Mouse (Mus musculus) forebrain, embryonic 14.5 days (tissue): Measurements from ENCODE around the gene Gramd1b. TPM values are rescaled to one million over a fixed set of nuclear protein-coding genes. Genes with fewer than 3 reads are reported as not detected.

Source experiments
- ATAC-seq: fragments of 200-750 bp; cut with Nextera tagmentation; 2 replicates; pipeline ENCODE4 v1.8.0; 2017; ENCODE audit warnings: mild to moderate bottlenecking, moderate library complexity
- DNase-seq: peaks from one replicate; pipeline ENCODE4 v3.0.0-alpha.2; 2015; ENCODE audit warnings: low spot score
- H3K27ac ChIP-seq: fragments of 300-500 bp; sonication (generic); 2 replicates; pipeline ENCODE4 v1.5.1; 2014; ENCODE audit warnings: low read depth, mild to moderate bottlenecking, control low read depth, low read length, moderate library complexity
- H3K27me3 ChIP-seq: fragments of 300-500 bp; sonication (generic); replicated peaks from 2 replicates; pipeline ENCODE4 v1.6.1; 2014; ENCODE audit warnings: low read length, control low read depth, mixed read lengths; ENCODE audit not compliant: control insufficient read depth, insufficient read depth
- H3K36me3 ChIP-seq: fragments of 300-500 bp; sonication (generic); 2 replicates; pipeline ENCODE4 v1.6.1; 2014; ENCODE audit warnings: low read length, control low read depth; ENCODE audit not compliant: control insufficient read depth, insufficient read depth
- H3K4me1 ChIP-seq: fragments of 300-500 bp; sonication (generic); 2 replicates; pipeline ENCODE4 v1.6.1; 2014; ENCODE audit warnings: antibody characterized with exemption, low read length, control low read depth; ENCODE audit not compliant: control insufficient read depth, insufficient read depth
- H3K4me2 ChIP-seq: fragments of 300-500 bp; sonication (generic); 2 replicates; pipeline ENCODE4 v1.6.1; 2014; ENCODE audit warnings: mild to moderate bottlenecking, control low read depth, low read length
- H3K4me3 ChIP-seq: fragments of 300-500 bp; sonication (generic); 2 replicates; pipeline ENCODE4 v1.5.1; 2014; ENCODE audit warnings: low read depth, low read length, control low read depth
- H3K9ac ChIP-seq: fragments of 300-500 bp; sonication (generic); 2 replicates; pipeline ENCODE4 v1.6.1; 2014; ENCODE audit warnings: mild to moderate bottlenecking, low read length, control low read depth, moderate library complexity
- H3K9me3 ChIP-seq: fragments of 300-500 bp; sonication (generic); replicated peaks from 2 replicates; pipeline ENCODE4 v1.6.1; 2016; ENCODE audit warnings: low read length, control low read depth, mixed read lengths; ENCODE audit not compliant: control insufficient read depth
- WGBS: fragments of 180-500 bp; shearing (Covaris S2); extraction: QIAGEN DNeasy Blood & Tissue Kit; methylation state at CpG from one replicate; pipeline ENCODE4 v1.1.7; 2014; 5-methylcytosine and 5-hydroxymethylcytosine counted together
- polyA plus RNA-seq: library from polyadenylated mRNA; unstranded; fragments of >200 nt; fragmentation: Nextera tagmentation; extraction: Ambion mirVana; gene quantifications from 2 replicates; pipeline ENCODE4 v1.2.1, GENCODE M21; 2014

The Gramd1b gene
- polyA plus RNA-seq, 1 experiment from 2014 or later = 8.6 TPM

DNA sequence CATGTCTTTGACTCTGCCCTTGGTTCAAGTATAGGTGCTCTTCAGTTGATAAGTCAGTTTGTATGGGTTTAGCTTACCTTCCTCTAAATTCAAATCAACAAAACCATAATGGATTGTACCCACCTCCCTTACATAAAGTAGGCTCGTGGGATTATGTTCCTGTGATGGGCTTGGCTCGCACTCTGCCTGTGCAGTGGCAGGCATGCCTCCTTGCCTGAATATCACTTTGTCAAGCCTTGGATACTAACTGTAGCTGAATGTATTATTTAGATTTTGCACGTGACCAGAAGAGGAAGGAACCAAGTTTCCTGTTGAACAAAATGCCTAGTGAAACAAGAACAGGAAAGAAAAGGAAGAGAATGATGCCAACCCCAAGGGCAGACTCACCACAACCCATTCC is 260.1 kb downstream of the Gramd1b start:
- DNase-seq (no peak), ATAC-seq (no peak)
- no peaks in the 10 kb centered on the region for H3K9me3 ChIP-seq
- H3K4me2 ChIP-seq = peak overlapping the region; percentile 53
- no peak overlapping the region for H3K27ac ChIP-seq
- H3K4me3 ChIP-seq = peak overlapping the region; percentile 43
- 75% methylated on average over 3 of the region's 3 CpGs for WGBS
- H3K36me3 ChIP-seq = no peaks in the 10 kb centered on the region
- no peaks in the 10 kb centered on the region for H3K27me3 ChIP-seq
- peaks cover 17% of the 10 kb centered on the region for H3K4me1 ChIP-seq
- H3K9ac ChIP-seq = peak overlapping the region; percentile 65

DNA sequence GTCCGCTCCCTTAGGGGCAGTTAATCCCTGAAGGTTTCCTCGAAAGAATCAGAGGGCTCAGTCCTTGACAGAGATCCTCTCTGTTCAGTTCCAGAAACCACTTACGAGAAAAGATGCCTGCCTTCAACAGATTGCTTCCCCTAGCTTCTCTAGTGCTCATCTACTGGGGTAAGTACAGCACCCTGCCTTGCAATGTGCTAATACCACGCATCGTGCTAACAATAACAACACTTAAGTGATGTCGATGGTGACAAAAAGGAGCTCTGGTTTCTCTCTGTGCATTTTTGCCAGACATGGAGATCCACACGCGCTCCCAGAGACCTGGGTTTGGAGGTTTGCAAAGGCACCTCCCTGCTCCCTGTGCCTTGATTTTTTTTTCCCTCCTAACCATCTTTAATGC is 261.3 kb downstream of the Gramd1b start:
- H3K9ac ChIP-seq = peak overlapping the region; percentile 65
- 22% methylated on average over 8 of the region's 8 CpGs for WGBS
- H3K36me3 ChIP-seq = no peaks in the 10 kb centered on the region
- no peaks in the 10 kb centered on the region for H3K27me3 ChIP-seq
- ATAC-seq = no peak
- peak overlapping the region; percentile 53 for H3K4me2 ChIP-seq
- H3K9me3 ChIP-seq = no peaks in the 10 kb centered on the region
- H3K27ac ChIP-seq = peak overlapping the region; percentile 40; the same call in 1 of the 2 replicates
- DNase-seq = peak; percentile 31
- H3K4me1 ChIP-seq = peaks cover 17% of the 10 kb centered on the region
- peak overlapping the region; percentile 43 for H3K4me3 ChIP-seq

DNA sequence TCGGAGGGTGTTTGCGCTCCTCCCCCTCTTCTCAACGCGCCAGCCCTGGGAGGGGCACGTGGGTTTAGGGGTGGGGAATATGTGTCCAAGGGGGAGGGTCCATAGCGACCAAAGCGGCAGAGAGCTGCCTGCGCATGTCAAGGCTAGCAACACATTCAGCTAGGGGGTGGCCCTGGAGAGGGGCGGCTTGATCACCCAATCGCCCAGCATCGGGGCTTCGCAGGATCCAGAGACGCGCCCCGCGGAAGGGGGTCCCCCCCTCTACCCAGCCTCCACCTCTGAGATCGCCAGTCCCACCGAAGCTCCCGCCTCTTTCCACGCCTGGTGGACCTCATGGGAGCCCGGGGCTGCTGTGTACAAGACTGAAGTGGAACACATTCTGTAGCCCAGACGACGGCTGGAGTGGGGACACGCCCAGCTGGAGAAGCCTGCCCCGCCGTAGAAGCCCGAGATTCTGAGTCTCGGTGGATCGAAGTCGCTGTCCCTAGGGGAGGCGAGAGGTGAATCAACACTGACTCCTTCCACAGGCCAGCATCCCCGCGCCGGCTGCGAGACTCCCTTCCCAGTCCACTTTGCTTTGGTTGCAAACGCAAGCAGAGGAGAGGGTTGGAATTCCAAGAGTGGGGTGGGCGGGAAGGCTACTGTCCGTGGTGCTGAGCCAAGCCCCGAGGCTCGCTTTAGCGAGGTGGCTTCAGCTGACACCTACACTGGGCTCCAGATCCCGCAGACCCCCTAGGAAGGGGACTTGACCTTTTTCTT is 261.9 kb downstream of the Gramd1b start, which contains the start of gene Scn3b:
TSS of gene Scn3b (plus strand) at position 115 of the 759 bp plus-strand sequence.
- peaks cover 17% of the 10 kb centered on the region for H3K4me1 ChIP-seq
- H3K27ac ChIP-seq = peak within 1 kb of the TSS; percentile 40; the same call in 1 of the 2 replicates
- no peaks in the 10 kb centered on the region for H3K9me3 ChIP-seq
- H3K36me3 ChIP-seq = no peaks in the 10 kb centered on the region
- under 1% methylated on average over 40 of the region's 42 CpGs for WGBS
- ATAC-seq = peak; percentile 96
- peak; percentile 90 for DNase-seq
- H3K4me2 ChIP-seq = peak within 1 kb of the TSS; percentile 53
- no peaks in the 10 kb centered on the region for H3K27me3 ChIP-seq
- peak within 1 kb of the TSS; percentile 65 for H3K9ac ChIP-seq
- peak within 1 kb of the TSS; percentile 43 for H3K4me3 ChIP-seq

DNA sequence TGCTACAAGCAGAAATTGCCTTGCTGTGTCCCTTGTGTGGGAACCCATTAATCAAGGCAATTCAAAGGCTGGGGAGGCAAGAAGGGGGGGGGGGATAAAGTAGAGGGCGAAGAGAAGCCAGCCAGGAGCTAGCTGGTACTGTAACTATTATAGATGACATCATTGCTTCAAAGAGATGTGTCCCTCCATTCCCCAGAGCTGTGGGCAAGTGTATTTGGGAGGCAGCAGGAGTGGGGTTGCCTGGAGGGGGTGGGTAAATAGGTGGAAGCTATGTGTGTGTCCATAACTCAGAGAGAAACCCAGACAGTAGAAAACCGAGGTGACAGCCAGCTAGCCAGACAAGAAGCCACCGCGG is 262.5 kb downstream of the Gramd1b start:
- Histone ChIP-seq H3K9me3 (no peaks in the 10 kb centered on the region), H3K9ac (peak overlapping the region; percentile 65), H3K36me3 (no peaks in the 10 kb centered on the region), H3K4me2 (peak overlapping the region; percentile 53), H3K27me3 (no peaks in the 10 kb centered on the region), H3K27ac (peak overlapping the region; percentile 40; the same call in 1 of the 2 replicates), H3K4me3 (peak overlapping the region; percentile 43), H3K4me1 (peaks cover 17% of the 10 kb centered on the region)
- no peak for DNase-seq
- peak; percentile 63 for ATAC-seq
- 0% methylated on average over 4 of the region's 4 CpGs for WGBS

DNA sequence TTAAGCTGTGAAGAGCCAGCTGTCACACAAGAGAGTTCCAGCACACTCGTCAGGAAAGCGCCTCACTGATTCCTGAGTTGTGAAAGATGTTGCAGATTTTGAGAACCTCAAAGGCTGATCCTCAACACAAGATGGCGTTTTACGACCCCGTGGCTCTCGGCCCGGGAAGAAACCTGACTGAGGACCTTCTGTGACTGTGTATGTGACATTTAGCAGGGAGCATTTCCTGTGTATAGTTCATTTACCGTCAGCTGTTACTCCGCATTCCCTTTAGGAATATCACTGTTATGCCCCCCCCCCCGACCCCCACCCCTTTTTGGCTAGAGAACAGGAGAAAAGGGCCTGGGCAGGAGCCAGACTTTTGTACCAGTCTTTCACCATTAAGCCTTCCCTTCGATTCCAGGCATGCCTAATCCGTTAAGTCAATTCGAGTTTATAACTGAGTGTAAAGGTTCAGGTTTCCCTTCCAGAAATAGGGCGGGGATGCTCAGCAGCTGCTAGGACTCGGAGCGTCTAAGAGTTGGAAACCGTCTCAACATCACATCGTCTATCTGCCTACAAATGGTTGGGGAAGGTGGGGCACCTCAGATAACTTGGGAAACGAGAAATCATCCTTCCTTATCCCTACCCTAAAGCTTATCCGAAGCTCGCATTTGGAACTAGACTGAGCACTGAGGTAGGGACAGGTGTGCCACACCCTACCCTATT is 263.0 kb downstream of the Gramd1b start:
- peak overlapping the region; percentile 65; the same call in 1 of the 2 replicates for H3K9ac ChIP-seq
- peak overlapping the region; percentile 53 for H3K4me2 ChIP-seq
- peak overlapping the region; percentile 43 for H3K4me3 ChIP-seq
- ATAC-seq (peak; percentile 8; the same call in 1 of the 2 replicates), DNase-seq (peak; percentile 48)
- no peaks in the 10 kb centered on the region for H3K27me3 ChIP-seq
- H3K36me3 ChIP-seq = no peaks in the 10 kb centered on the region
- WGBS = 20% methylated on average over 21 of the region's 21 CpGs
- no peaks in the 10 kb centered on the region for H3K9me3 ChIP-seq
- H3K4me1 ChIP-seq = peaks cover 17% of the 10 kb centered on the region
- no peak overlapping the region for H3K27ac ChIP-seq

DNA sequence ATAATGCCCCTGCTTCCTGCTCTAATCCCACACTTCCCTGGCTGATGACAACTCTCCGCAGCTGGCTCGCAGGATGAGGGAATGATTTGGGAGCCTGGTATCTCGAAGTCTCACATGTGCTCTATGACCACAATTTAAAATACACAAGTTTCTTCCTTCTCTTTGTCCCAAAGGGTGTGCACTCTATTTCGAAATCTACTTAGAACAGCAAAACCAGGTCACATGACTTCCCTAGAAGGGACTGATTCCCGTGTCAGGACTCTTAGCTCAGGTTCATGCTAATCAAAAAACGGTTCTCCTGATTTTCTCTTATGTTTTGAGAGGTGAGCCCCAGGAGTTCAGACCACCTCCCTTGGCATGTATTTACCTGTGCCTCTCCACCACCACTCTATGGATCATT is 267.3 kb downstream of the Gramd1b start:
- ATAC-seq = no peak
- Histone ChIP-seq H3K9me3 (no peaks in the 10 kb centered on the region), H3K27ac (no peak overlapping the region), H3K9ac (no peak overlapping the region), H3K36me3 (no peaks in the 10 kb centered on the region), H3K4me3 (no peak overlapping the region), H3K27me3 (no peaks in the 10 kb centered on the region), H3K4me2 (no peak overlapping the region), H3K4me1 (peaks cover 11% of the 10 kb centered on the region)
- DNase-seq = no peak
- WGBS = 71% methylated on average over 6 of the region's 6 CpGs

DNA sequence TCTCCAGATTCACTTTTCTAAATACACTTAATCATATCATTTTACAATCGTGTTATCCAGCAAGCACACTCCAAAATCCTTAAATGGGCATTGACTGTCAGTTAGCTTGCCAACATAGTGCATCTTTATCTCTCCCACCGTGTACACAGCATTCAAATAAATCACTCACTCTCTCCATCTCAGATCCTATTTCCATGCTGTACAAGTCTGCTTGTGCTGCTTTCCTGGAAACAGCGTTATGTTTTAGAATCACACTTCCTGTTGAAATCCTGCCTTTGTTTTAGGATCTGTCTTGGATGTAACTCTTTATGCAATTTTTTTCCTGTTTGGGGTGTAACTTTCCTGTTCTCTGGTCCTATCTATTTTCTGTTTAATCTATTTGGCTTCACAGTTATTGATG is 278.7 kb downstream of the Gramd1b start:
- no peak overlapping the region for H3K27ac ChIP-seq
- no peaks in the 10 kb centered on the region for H3K4me1 ChIP-seq
- DNase-seq = no peak
- H3K4me2 ChIP-seq = no peak overlapping the region
- no peak overlapping the region for H3K4me3 ChIP-seq
- no peak overlapping the region for H3K9ac ChIP-seq
- 87% methylated on average over 3 of the region's 3 CpGs for WGBS
- no peak for ATAC-seq
- H3K27me3 ChIP-seq = no peaks in the 10 kb centered on the region
- H3K9me3 ChIP-seq = no peaks in the 10 kb centered on the region
- no peaks in the 10 kb centered on the region for H3K36me3 ChIP-seq

DNA sequence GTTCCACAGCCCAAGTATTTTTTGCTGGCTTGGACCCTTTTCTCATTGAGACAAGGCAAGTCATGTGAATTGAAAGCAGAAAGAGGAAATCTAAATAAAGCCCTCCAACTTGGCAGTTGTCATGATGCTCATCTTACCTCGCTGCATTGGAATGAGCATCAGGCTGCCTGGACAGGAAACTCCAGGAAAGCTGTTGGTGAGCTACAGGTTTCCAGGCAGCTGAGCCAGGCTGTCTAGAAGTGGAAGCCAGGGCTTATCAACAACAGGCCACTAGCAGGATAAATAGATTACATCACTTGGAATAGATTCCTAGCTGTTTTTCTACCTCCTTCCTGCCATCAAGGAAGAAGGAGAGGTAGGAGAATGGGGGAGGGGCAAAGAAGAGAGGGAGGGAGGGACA is 282.1 kb downstream of the Gramd1b start:
- H3K27ac ChIP-seq = no peak overlapping the region
- no peak overlapping the region for H3K4me3 ChIP-seq
- H3K27me3 ChIP-seq = no peaks in the 10 kb centered on the region
- ATAC-seq = no peak
- H3K9ac ChIP-seq = no peak overlapping the region
- H3K4me2 ChIP-seq = no peak overlapping the region
- H3K9me3 ChIP-seq = no peaks in the 10 kb centered on the region
- H3K36me3 ChIP-seq = no peaks in the 10 kb centered on the region
- 74% methylated on average over 1 of the region's 1 CpGs for WGBS
- no peak for DNase-seq
- no peaks in the 10 kb centered on the region for H3K4me1 ChIP-seq

DNA sequence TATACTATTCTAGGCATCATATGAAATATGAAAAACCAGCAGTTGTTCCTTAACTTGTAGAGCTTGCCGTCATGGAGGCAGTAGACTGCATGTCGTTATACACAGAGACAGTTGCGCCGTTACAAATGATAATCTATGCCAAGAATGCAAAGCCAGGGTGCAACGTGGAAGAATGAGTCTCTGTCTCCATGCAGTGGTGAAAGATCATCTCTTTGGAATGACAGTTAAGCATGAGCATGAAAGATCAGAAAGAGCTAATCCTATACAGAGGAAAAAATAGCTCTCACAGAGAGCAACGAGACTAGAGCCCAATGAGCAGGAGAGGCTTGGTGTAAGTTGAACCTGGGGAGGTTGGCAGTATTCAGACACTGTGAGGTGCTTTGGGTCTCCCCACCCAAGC is 284.5 kb downstream of the Gramd1b start:
- H3K4me3 ChIP-seq = no peak overlapping the region
- no peaks in the 10 kb centered on the region for H3K27me3 ChIP-seq
- no peak overlapping the region for H3K27ac ChIP-seq
- no peaks in the 10 kb centered on the region for H3K36me3 ChIP-seq
- ATAC-seq = no peak
- no peak overlapping the region for H3K4me2 ChIP-seq
- no peak overlapping the region for H3K9ac ChIP-seq
- no peaks in the 10 kb centered on the region; the same call in 1 of the 2 replicates for H3K4me1 ChIP-seq
- WGBS = 74% methylated on average over 6 of the region's 6 CpGs
- DNase-seq = no peak
- no peaks in the 10 kb centered on the region for H3K9me3 ChIP-seq
